Mouse (Mus musculus) olfactory bulb, adult 2 months (tissue): ENCODE data around the gene Nphp3. TPM values are rescaled to one million over a fixed set of nuclear protein-coding genes. Genes with fewer than 3 reads are reported as not detected.

Experiments used
- H3K27ac ChIP-seq: fragments of 200-500 bp; 2 replicates; pipeline ENCODE4 v1.5.1; 2012; ENCODE audit warnings: low read depth, low read length; ENCODE audit not compliant: insufficient read depth
- H3K4me1 ChIP-seq: fragments of 200-500 bp; 2 replicates; pipeline ENCODE4 v1.6.1; 2012; ENCODE audit warnings: low read length; ENCODE audit not compliant: control insufficient read depth, insufficient read depth
- H3K4me3 ChIP-seq: fragments of 200-500 bp; 2 replicates; pipeline ENCODE4 v1.5.1; 2012; ENCODE audit warnings: mild to moderate bottlenecking, low read depth, low read length, moderate library complexity; ENCODE audit not compliant: insufficient read depth
- CTCF ChIP-seq: fragments of 200-500 bp; IDR thresholded peaks from 2 replicates; pipeline ENCODE4 v1.5.1; 2012; ENCODE audit warnings: low read depth, mild to moderate bottlenecking, low read length, moderate library complexity; ENCODE audit not compliant: insufficient read depth
- POLR2A ChIP-seq: fragments of 200-500 bp; IDR thresholded peaks from 2 replicates; pipeline ENCODE4 v1.6.1; 2012; ENCODE audit warnings: mild to moderate bottlenecking, low read depth, low read length, moderate library complexity; ENCODE audit not compliant: insufficient read depth
- WGBS: fragments of 180-500 bp; shearing (Covaris S2); methylation state at CpG from one replicate; pipeline ENCODE4 v1.1.7; 2018; 5-methylcytosine and 5-hydroxymethylcytosine counted together
- polyA plus RNA-seq: library from polyadenylated mRNA; stranded (reverse); fragments of >200 nt; gene quantifications from 2 replicates; pipeline ENCODE4 v1.2.4, GENCODE M21; 2012; ENCODE audit warnings: low replicate concordance; ENCODE audit not compliant: missing spikeins, insufficient read depth, insufficient read length

Nphp3 gene
- polyA plus RNA-seq, 1 experiment: not detected

GRCm38 (mm10) chr9:104051028-104051427, 48.7 kb downstream of the Nphp3 start:
- WGBS: 94% methylated on average over 6 of the region's 6 CpGs
- Histone ChIP-seq H3K4me3 (no peak overlapping the region), H3K27ac (no peak overlapping the region), H3K4me1 (no peaks in the 10 kb centered on the region)
- no peak for TF ChIP-seq POLR2A
- no peak for TF ChIP-seq CTCF

- WGBS: under 1% methylated on average over 59 of the region's 59 CpGs
- H3K4me1 ChIP-seq: peaks cover 2% of the 10 kb centered on the region
- H3K4me3 ChIP-seq: peak within 1 kb of the TSS; percentile 83
- 0 out of 2 replicates have a peak, but pooled peaks have one; percentile 34 for TF ChIP-seq POLR2A
- TF ChIP-seq CTCF: no peak
- H3K27ac ChIP-seq: peak within 1 kb of the TSS; percentile 68
Measured at GRCm38 (mm10) chr9:104062430-104063243, 60.3 kb downstream of the Nphp3 start, which contains the start of gene Uba5. TSS of gene Uba5 (minus strand) at chr9:104063134.

GRCm38 (mm10) chr9:104063244-104063961, 61.1 kb downstream of the Nphp3 start, which contains the start of gene Acad11:
TSS of gene Acad11 (plus strand) at chr9:104063377.
- no peak for TF ChIP-seq CTCF
- 0 out of 2 replicates have a peak, but pooled peaks have one; percentile 27 for TF ChIP-seq POLR2A
- peak within 1 kb of the TSS; percentile 83 for H3K4me3 ChIP-seq
- H3K27ac ChIP-seq: peak within 1 kb of the TSS; percentile 68
- H3K4me1 ChIP-seq: peaks cover 2% of the 10 kb centered on the region
- WGBS: under 1% methylated on average over 30 of the region's 30 CpGs

GRCm38 (mm10) chr9:104064571-104064970, 62.2 kb downstream of the Nphp3 start:
- peaks cover 2% of the 10 kb centered on the region for H3K4me1 ChIP-seq
- WGBS: 37% methylated on average over 1 of the region's 1 CpGs

GRCm38 (mm10) chr9:104070241-104070640, 67.9 kb downstream of the Nphp3 start:
- Histone ChIP-seq H3K4me1 (no peaks in the 10 kb centered on the region), H3K4me3 (no peak overlapping the region), H3K27ac (no peak overlapping the region)
- TF ChIP-seq CTCF (no peak), POLR2A (no peak)
- 89% methylated on average over 4 of the region's 4 CpGs for WGBS

More at GRCm38 (mm10) chr9:104064571-104064970, 62.2 kb downstream of the Nphp3 start:
- H3K4me3 ChIP-seq: no peak overlapping the region
- no peak overlapping the region for H3K27ac ChIP-seq
- no peak for TF ChIP-seq CTCF

GRCm38 (mm10) chr9:104070863-104071604, 68.7 kb downstream of the Nphp3 start:
- 78% methylated on average over 8 of the region's 8 CpGs for WGBS
- TF ChIP-seq POLR2A (no peak), CTCF (no peak)
- no peak overlapping the region for H3K4me3 ChIP-seq

GRCm38 (mm10) chr9:104075808-104076207, 73.5 kb downstream of the Nphp3 start:
- no peaks in the 10 kb centered on the region for H3K4me1 ChIP-seq
- TF ChIP-seq CTCF (no peak), POLR2A (no peak)
- H3K27ac ChIP-seq: no peak overlapping the region
- H3K4me3 ChIP-seq: no peak overlapping the region
- WGBS: 82% methylated on average over 2 of the region's 2 CpGs

More at GRCm38 (mm10) chr9:104070863-104071604, 68.7 kb downstream of the Nphp3 start:
- no peaks in the 10 kb centered on the region for H3K4me1 ChIP-seq
- no peak overlapping the region for H3K27ac ChIP-seq

- H3K4me1 ChIP-seq: no peaks in the 10 kb centered on the region
- TF ChIP-seq CTCF (no peak), POLR2A (no peak)
- WGBS: 91% methylated on average over 1 of the region's 1 CpGs
- H3K27ac ChIP-seq: no peak overlapping the region
- H3K4me3 ChIP-seq: no peak overlapping the region
Measured at GRCm38 (mm10) chr9:104078780-104079179, 76.4 kb downstream of the Nphp3 start.
